Mouse (Mus musculus) inflammation-experienced regulatory T-cells (primary cell): ENCODE results near the gene Fcer1a. TPM values are rescaled to one million over a fixed set of nuclear protein-coding genes. Genes with fewer than 3 reads are reported as not detected.

ENCODE experiments used
- polyA plus RNA-seq, 2 experiments: library from polyadenylated mRNA; unstranded; fragments of 100-300 nt; shearing (Covaris generic); gene quantifications; one replicate each; pipeline ENCODE4 v1.2.1; 2017

Gene Fcer1a
- under 1 TPM in 1 of 2 experiments, not detected in 1; 0.66 TPM for polyA plus RNA-seq

GRCm38 (mm10) chr1:173227081-173227480, at the start of gene Fcer1a:
TSS of gene Fcer1a (minus strand) at chr1:173227214.

GRCm38 (mm10) chr1:173265701-173266100, 38.7 kb upstream of the Fcer1a start, which contains the start of gene Olfr418:
TSS of gene Olfr418 (plus strand) at chr1:173266001.

GRCm38 (mm10) chr1:173212092-173212491, 14.9 kb downstream of the Fcer1a start, which contains the start of gene Olfr1404:
TSS of gene Olfr1404 (plus strand) at chr1:173212392.

GRCm38 (mm10) chr1:173197508-173197907, 29.5 kb downstream of the Fcer1a start, which contains the start of gene Olfr218:
TSS of gene Olfr218 (plus strand) at chr1:173197808.

GRCm38 (mm10) chr1:173190540-173190939, 36.5 kb downstream of the Fcer1a start, which contains the start of gene Olfr1406:
TSS of gene Olfr1406 (minus strand) at chr1:173190640.

Other genes with a start within 250 kb of the Fcer1a start
- under 1 TPM; 0.05 to 0.76 TPM for gene Olfr1408, start 89.8 kb downstream of the Fcer1a start, polyA plus RNA-seq
- gene Olfr1406, start 36.6 kb downstream of the Fcer1a start, polyA plus RNA-seq = 1 to 10 TPM in 1 of 2 experiments, under 1 TPM in 1; 0.12 to 4.6 TPM
- gene Olfr218, start 29.4 kb downstream of the Fcer1a start, polyA plus RNA-seq = not detected
- under 1 TPM; 0.34 to 0.39 TPM for gene Olfr1404, start 14.8 kb downstream of the Fcer1a start, polyA plus RNA-seq
- under 1 TPM in 1 of 2 experiments, not detected in 1; 0.11 TPM for gene Olfr418, start 38.8 kb upstream of the Fcer1a start, polyA plus RNA-seq
- gene Mptx2, start 50.6 kb upstream of the Fcer1a start, polyA plus RNA-seq = not detected
- gene Ackr1, start 106.5 kb upstream of the Fcer1a start, polyA plus RNA-seq = 1 to 10 TPM in 1 of 2 experiments, not detected in 1; 2.1 TPM
- 10 to 100 TPM; 63.3 to 74.7 TPM for gene Aim2, start 123.7 kb upstream of the Fcer1a start, polyA plus RNA-seq
- under 1 TPM in 1 of 2 experiments, not detected in 1; 0.97 TPM for gene Cadm3, start 140.5 kb upstream of the Fcer1a start, polyA plus RNA-seq